Mouse (Mus musculus) cerebellum, postnatal 36 days (tissue): Measurements from ENCODE around the gene Golga3.
A peak's percentile ranks its signal among the peaks of the same experiment; 100 is the strongest.

ENCODE experiments used
- DNase-seq, 2 experiments: peaks; one replicate each; pipeline ENCODE4 v3.0.0; 2021 to 2022; ENCODE audit warnings: mixed read lengths in 2 of 2

Golga3 gene

DNA sequence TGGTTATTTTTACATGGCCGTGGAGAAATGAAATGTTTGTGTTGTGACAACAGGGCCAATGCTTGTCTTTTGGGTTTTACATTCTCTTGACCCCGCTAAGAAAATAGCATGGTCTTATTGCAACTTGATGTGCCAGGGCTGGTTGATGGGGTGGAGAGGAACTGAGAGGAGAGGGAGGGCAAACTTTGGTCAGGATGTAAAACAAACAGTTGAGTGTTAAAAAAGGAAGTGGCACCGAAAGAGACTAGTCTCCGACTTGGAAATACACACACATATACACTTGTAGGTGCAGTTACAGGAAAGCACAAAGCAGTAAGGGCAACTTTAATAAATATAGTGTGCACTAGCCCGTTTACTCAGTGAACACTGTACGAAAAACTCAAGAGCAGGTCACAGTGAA is 55.8 kb downstream of the Golga3 start:
- no peak for DNase-seq

DNA sequence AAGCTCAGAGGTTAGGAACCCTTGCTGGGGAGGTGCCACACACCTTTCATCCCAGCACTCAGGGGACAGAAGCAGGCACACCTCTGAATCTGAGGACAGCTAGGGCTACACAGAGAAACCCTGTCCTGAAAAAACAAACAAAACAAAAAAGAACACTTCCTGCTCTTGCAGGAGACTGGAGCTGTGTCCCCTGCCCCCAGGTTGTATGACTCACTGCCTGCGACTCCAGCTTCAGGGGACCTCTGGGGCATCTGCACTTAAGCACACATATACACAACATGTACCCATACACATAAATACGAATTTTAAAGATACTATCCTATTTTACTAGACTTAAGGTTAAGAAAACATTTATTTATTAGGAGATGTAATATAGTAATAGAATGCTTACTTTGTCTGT is 67.6 kb downstream of the Golga3 start:
- DNase-seq = no peak

DNA sequence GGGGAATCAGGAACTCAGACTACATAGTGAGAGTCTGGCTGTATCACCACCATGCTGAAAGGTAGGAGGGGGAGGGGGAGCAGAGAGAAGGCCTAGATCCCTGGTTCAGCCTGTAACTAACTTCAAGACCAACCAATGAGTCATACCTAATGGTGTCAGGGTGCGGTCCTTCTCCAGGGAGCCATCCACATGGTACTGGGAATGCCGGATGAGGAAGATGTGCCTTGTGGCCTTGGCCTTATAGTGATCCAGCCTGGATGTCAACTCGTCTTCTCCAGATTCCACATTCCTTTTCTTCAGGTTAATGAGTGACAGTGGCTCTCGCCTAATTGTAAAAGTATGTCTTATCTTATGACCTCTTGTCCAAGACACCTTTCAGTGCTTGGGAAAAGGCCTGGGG is 90.4 kb downstream of the Golga3 start:
- no peak for DNase-seq

DNA sequence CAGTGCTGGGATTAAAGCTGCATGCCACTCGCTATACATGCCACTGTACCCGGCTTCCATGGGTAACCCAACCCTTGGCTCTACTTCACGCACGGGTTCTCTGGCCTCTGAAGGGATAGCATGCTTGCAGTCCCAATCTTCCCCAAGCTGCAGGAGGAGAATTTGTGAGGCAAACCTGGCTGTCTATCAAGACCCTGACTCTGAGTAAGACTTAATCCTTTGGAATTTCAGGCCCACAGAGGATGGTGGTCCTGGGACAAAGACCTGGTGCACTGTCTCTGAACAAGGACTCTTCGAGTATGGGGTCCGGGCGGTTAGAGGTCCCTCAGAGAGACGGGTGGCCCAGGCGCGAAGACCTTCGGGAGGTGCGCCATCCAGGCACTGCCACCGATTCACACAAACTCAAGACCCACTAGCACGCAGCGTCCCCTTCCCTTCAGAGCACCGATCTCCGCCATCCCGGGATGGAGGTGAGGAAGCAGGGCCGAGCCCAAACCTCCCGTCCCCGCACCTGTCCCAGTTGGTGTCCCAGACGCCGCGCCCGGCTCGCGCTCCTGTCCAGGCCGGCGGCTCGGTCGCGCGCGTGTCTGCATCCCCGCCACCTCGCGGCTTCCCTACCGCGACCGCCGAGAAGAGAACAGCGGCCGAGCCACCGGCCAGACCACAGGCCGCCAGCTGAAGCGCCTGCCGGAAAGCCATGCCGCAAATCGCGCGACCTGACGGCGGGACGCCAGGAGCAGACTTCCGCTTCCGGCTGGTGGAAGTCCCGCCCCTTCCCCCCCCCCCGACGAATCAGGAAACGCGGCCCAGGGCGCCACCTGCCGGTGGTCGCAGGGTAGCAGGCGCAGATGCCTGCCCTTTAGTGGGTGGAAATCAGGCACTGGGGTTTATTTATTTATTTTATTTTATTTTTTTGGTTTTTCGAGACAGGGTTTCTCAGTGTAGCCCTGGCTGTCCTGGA is 92.9 kb downstream of the Golga3 start, which contains the start of gene Pgam5:
Pgam5 (minus strand) TSS at position 773 of the 961 bp plus-strand sequence.
- DNase-seq = peak; percentile 92 to 94

DNA sequence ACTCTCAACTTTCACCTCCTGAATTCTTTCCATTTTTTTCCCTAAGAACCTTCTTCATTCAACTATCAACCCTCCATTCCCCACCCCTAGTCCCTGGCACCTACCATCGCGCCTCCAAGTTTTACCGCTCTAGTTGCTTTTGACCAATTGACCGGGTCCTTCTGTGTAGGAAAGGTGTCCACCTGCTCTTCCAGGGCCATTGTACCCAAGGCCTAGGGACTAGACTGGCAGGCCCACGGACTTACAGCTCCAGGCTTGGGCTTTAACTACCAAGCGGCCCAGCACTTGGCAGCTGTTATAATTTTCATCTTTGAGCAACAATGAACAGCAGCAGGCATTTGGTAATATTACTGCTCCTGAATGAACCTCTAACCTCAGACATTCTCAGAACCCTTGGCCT is 93.7 kb downstream of the Golga3 start:
- DNase-seq = peak in 1 of 2 experiments; percentile 9

DNA sequence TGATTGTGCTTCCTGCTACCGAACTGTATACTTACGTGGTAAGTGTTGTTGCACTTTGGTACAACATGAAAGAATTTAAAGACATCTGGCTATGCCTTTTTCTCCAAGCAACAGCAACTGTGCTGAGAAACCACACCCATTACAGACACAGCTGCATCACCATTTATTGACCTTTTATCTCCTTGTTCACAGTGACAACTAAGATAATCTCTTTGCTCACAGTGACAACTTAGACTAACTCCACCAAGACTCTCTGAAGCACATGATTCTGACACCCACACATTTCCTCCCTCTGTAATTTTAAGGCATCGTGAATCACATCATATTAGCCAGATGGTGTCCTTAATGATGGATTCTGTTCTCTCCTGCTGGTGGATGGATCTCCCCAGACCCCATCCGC is 97.6 kb downstream of the Golga3 start:
- DNase-seq = no peak

DNA sequence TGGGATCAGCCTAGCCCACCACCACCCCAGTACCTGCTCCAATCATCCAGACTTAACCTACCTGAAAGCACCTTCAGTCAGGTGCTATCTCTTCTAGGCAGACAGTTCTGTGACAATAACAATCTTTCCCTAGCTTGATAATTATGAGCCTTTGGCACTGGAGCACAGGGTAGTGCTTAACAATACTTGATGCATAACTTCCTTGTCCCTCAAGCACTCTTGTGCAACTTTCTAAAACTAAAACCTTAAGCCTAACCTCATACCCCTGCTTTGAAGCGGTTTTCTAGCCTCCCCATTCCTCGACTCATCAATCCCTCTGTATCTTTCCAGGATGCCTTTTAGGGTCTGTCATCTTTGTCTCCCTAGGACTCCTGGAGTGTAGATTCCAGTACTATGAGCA is 98.3 kb downstream of the Golga3 start:
- DNase-seq = no peak
